Mouse (Mus musculus) limb, embryonic 11.5 days (tissue): ENCODE data around the gene Gimap7. TPM values are rescaled to one million over a fixed set of nuclear protein-coding genes. Genes with fewer than 3 reads are reported as not detected.

Experiments used
- ATAC-seq: fragments of 200-750 bp; cut with Nextera tagmentation; 2 replicates; pipeline ENCODE4 v1.8.0; 2017; ENCODE audit warnings: low read depth; ENCODE audit not compliant: insufficient number of reproducible peaks, low FRiP score, low TSS enrichment
- DNase-seq: peaks from one replicate; pipeline ENCODE4 v3.0.0-alpha.2; 2015; ENCODE audit warnings: low spot score
- H3K27ac ChIP-seq: fragments of 300-500 bp; sonication (generic); replicated peaks from 2 replicates; pipeline ENCODE4 v1.5.1; 2014; ENCODE audit warnings: low read depth, mild to moderate bottlenecking, low read length
- H3K27me3 ChIP-seq: fragments of 300-500 bp; sonication (generic); 2 replicates; pipeline ENCODE4 v1.6.1; 2014; ENCODE audit warnings: mild to moderate bottlenecking, low read length, mixed read lengths; ENCODE audit not compliant: control insufficient read depth, insufficient read depth
- H3K36me3 ChIP-seq: fragments of 300-500 bp; sonication (generic); 2 replicates; pipeline ENCODE4 v1.6.1; 2014; ENCODE audit warnings: mild to moderate bottlenecking, low read length, moderate library complexity, mixed read lengths; ENCODE audit not compliant: control insufficient read depth, insufficient read depth
- H3K4me1 ChIP-seq: fragments of 300-500 bp; sonication (generic); 2 replicates; pipeline ENCODE4 v1.6.1; 2014; ENCODE audit warnings: low read length, mixed read lengths; ENCODE audit not compliant: control insufficient read depth, insufficient read depth
- H3K4me2 ChIP-seq: fragments of 300-500 bp; sonication (generic); 2 replicates; pipeline ENCODE4 v1.6.1; 2014; ENCODE audit warnings: low read depth, mild to moderate bottlenecking, moderate library complexity; ENCODE audit not compliant: severe bottlenecking
- H3K4me3 ChIP-seq: fragments of 300-500 bp; sonication (generic); 2 replicates; pipeline ENCODE4 v1.5.1; 2014; ENCODE audit warnings: low read depth, low read length
- H3K9ac ChIP-seq: fragments of 300-500 bp; sonication (generic); 2 replicates; pipeline ENCODE4 v1.6.1; 2014; ENCODE audit warnings: mild to moderate bottlenecking, low read length
- H3K9me3 ChIP-seq: fragments of 300-500 bp; sonication (generic); 2 replicates; pipeline ENCODE4 v1.6.1; 2016; ENCODE audit warnings: low read length; ENCODE audit not compliant: control insufficient read depth
- WGBS: fragments of 180-500 bp; shearing (Covaris S2); extraction: QIAGEN DNeasy Blood & Tissue Kit; methylation state at CpG from one replicate; pipeline ENCODE4 v1.1.7; 2014; 5-methylcytosine and 5-hydroxymethylcytosine counted together
- polyA plus RNA-seq: library from polyadenylated mRNA; unstranded; fragments of >200 nt; fragmentation: Nextera tagmentation; extraction: Ambion mirVana; gene quantifications from 2 replicates; pipeline ENCODE4 v1.2.1, GENCODE M21; 2014

The Gimap7 gene
- polyA plus RNA-seq, 1 experiment from 2014 or later = not detected

- Histone ChIP-seq H3K4me1 (no peaks in the 10 kb centered on the region), H3K4me3 (no peak overlapping the region), H3K9me3 (no peaks in the 10 kb centered on the region), H3K9ac (no peak overlapping the region), H3K4me2 (no peak overlapping the region), H3K27me3 (no peaks in the 10 kb centered on the region), H3K27ac (no peak overlapping the region), H3K36me3 (no peaks in the 10 kb centered on the region)
- ATAC-seq (no peak), DNase-seq (no peak)
- WGBS = 79% methylated on average over 9 of the region's 9 CpGs
These were observed 49.9 kb downstream of the Gimap7 start for GRCm38 (mm10) chr6:48768178-48768869.

- H3K4me2 ChIP-seq = no peak overlapping the region
- H3K27ac ChIP-seq = no peak overlapping the region
- ATAC-seq (no peak), DNase-seq (no peak)
- H3K27me3 ChIP-seq = no peaks in the 10 kb centered on the region
- H3K4me3 ChIP-seq = no peak overlapping the region
- no peaks in the 10 kb centered on the region for H3K9me3 ChIP-seq
- no peaks in the 10 kb centered on the region for H3K4me1 ChIP-seq
- no peaks in the 10 kb centered on the region for H3K36me3 ChIP-seq
- H3K9ac ChIP-seq = no peak overlapping the region
- WGBS = 87% methylated on average over 3 of the region's 3 CpGs
These were observed 50.5 kb downstream of the Gimap7 start for GRCm38 (mm10) chr6:48768933-48769332.

- ATAC-seq (no peak), DNase-seq (no peak)
- Histone ChIP-seq H3K27me3 (no peaks in the 10 kb centered on the region), H3K4me2 (no peak within 1 kb of the TSS), H3K36me3 (no peaks in the 10 kb centered on the region), H3K27ac (no peak within 1 kb of the TSS), H3K4me3 (no peak within 1 kb of the TSS), H3K4me1 (no peaks in the 10 kb centered on the region), H3K9ac (no peak within 1 kb of the TSS), H3K9me3 (no peaks in the 10 kb centered on the region)
- whole genome bisulfite sequencing = 85% methylated on average over 3 of the region's 3 CpGs
These were observed 52.3 kb downstream of the Gimap7 start, which contains the start of gene Gimap3 for GRCm38 (mm10) chr6:48770696-48771095. Gimap3 (minus strand) TSS chr6:48770851.

GRCm38 (mm10) chr6:48772030-48772429 lies 53.6 kb downstream of the Gimap7 start:
- Histone ChIP-seq H3K27me3 (no peaks in the 10 kb centered on the region), H3K9ac (no peak overlapping the region), H3K9me3 (no peaks in the 10 kb centered on the region), H3K4me2 (no peak overlapping the region), H3K36me3 (no peaks in the 10 kb centered on the region), H3K4me3 (no peak overlapping the region), H3K4me1 (no peaks in the 10 kb centered on the region), H3K27ac (no peak overlapping the region)
- ATAC-seq (no peak), DNase-seq (peak; percentile 89)
- 12% methylated on average over 8 of the region's 8 CpGs for WGBS

Other genes with a start within 250 kb of the Gimap7 start
- gene Atp6v0e2, start 181.0 kb upstream of the Gimap7 start, polyA plus RNA-seq = 4.0 and 4.1 TPM in 2 replicates
- gene Lrrc61, start 163.8 kb upstream of the Gimap7 start, polyA plus RNA-seq = 12.4 and 14.6 TPM in 2 replicates
- 4.3 and 5.6 TPM in 2 replicates for gene Rarres2, start 145.8 kb upstream of the Gimap7 start, polyA plus RNA-seq
- gene Gm45021, start 129.0 kb upstream of the Gimap7 start, polyA plus RNA-seq = not detected in 2 replicates
- gene Repin1, start 124.7 kb upstream of the Gimap7 start, polyA plus RNA-seq = 42.8 and 46.1 TPM in 2 replicates
- not detected in 2 replicates for gene Gm44965, start 124.7 kb upstream of the Gimap7 start, polyA plus RNA-seq
- gene Zfp775, start 116.6 kb upstream of the Gimap7 start, polyA plus RNA-seq = 9.8 and 9.9 TPM in 2 replicates
- 0.71 and 0.83 TPM in 2 replicates for gene AI854703, start 91.9 kb upstream of the Gimap7 start, polyA plus RNA-seq
- gene Gimap8, start 71.4 kb upstream of the Gimap7 start, polyA plus RNA-seq = 0.24 and 0.48 TPM in 2 replicates
- 4.4 and 5.4 TPM in 2 replicates for gene Gimap9, start 42.5 kb upstream of the Gimap7 start, polyA plus RNA-seq
- gene Gimap4, start 34.1 kb upstream of the Gimap7 start, polyA plus RNA-seq = 10.8 and 12.3 TPM in 2 replicates
- 13.6 and 14.0 TPM in 2 replicates for gene Gimap6, start 10.4 kb upstream of the Gimap7 start, polyA plus RNA-seq
- gene Gm28053, start within 50 bp of the Gimap7 start, polyA plus RNA-seq = not detected in 2 replicates
- gene Gimap1, start 20.4 kb downstream of the Gimap7 start, polyA plus RNA-seq = 6.3 and 6.7 TPM in 2 replicates
- gene Gimap5, start 27.6 kb downstream of the Gimap7 start, polyA plus RNA-seq = 1.4 and 1.7 TPM in 2 replicates
- gene Gimap3, start 52.2 kb downstream of the Gimap7 start, polyA plus RNA-seq = not detected in 2 replicates
- 36.6 and 37.5 TPM in 2 replicates for gene Tmem176a, start 122.3 kb downstream of the Gimap7 start, polyA plus RNA-seq
- gene Tmem176b, start 122.9 kb downstream of the Gimap7 start, polyA plus RNA-seq = 74.1 and 78.4 TPM in 2 replicates
- gene Aoc1, start 154.3 kb downstream of the Gimap7 start, polyA plus RNA-seq = not detected in 2 replicates
- not detected in 2 replicates for gene 1600015I10Rik, start 211.3 kb downstream of the Gimap7 start, polyA plus RNA-seq